ENCODE assay signal across 16 mouse cellular contexts in genomic region chr1:71068728-71069304, GRCm38 (mm10).
"Had no signal": no experiment of that assay in that cellular context is flagged by ENCODE, and none has a peak within 500 bp of the region (broad histone marks: within the 10 kb centered on the region; RNA-seq: fewer than 3 reads in every experiment).

No protein-coding gene starts in this region.

- ATAC-seq: liver, postnatal 0 days; lung, postnatal 0 days had no signal

- H3K27ac ChIP-seq: layer of hippocampus, adult 2 months; limb, embryonic 10.5 days; limb, embryonic 13.5 days; liver, embryonic 13.5 days; macrophage had no signal

- H3K9ac ChIP-seq: limb, embryonic 13.5 days; liver, embryonic 13.5 days; liver, postnatal 0 days; lung, embryonic 14.5 days had no signal

- H3K4me3 ChIP-seq: layer of hippocampus, adult 2 months; limb, embryonic 10.5 days; limb, embryonic 13.5 days; liver, embryonic 13.5 days had no signal

- H3K9me3 ChIP-seq: limb, embryonic 10.5 days; limb, embryonic 13.5 days; liver, embryonic 13.5 days had no signal

- H3K4me2 ChIP-seq: limb, embryonic 13.5 days; liver, embryonic 13.5 days; lung, embryonic 14.5 days had no signal

- H3K4me1 ChIP-seq: limb, embryonic 10.5 days; limb, embryonic 13.5 days had no signal

- DNase-seq: kidney, adult 9 months; kidney, postnatal 14 days; kidney, postnatal 4 days; layer of hippocampus, adult 9-11 months; liver; liver, embryonic 13.5 days; liver, postnatal 0 days; lung, embryonic 14.5 days; midbrain, embryonic 14.5 days; thymus, adult 18-20 months; thymus, postnatal 36 days had no signal

- H3K27me3 ChIP-seq: limb, embryonic 13.5 days; liver, embryonic 13.5 days had no signal
